Mouse (Mus musculus) macrophage (primary cell): ENCODE data around the gene Wfdc3. TPM values are rescaled to one million over a fixed set of nuclear protein-coding genes. Genes with fewer than 3 reads are reported as not detected.
A peak's percentile ranks its signal among the peaks of the same experiment; 100 is the strongest.

Experiments used
- H3K27ac ChIP-seq: fragments of 350-480 bp; formaldehyde crosslinking; 2 replicates; pipeline ENCODE4 v1.9.0; 2021
- H3K36me3 ChIP-seq: fragments of 350-480 bp; formaldehyde crosslinking; 2 replicates; pipeline ENCODE4 v1.9.0; 2021; ENCODE audit errors: inconsistent target
- H3K4me3 ChIP-seq: fragments of 350-480 bp; formaldehyde crosslinking; 2 replicates; pipeline ENCODE4 v1.9.0; 2021; ENCODE audit errors: inconsistent target
- H3K79me2 ChIP-seq: fragments of 350-480 bp; formaldehyde crosslinking; 2 replicates; pipeline ENCODE4 v1.9.0; 2021; ENCODE audit errors: inconsistent target
- WGBS: methylation state at CpG from one replicate; pipeline ENCODE4 v1.1.7; 2026; ENCODE audit warnings: inconsistent platforms; ENCODE audit not compliant: missing documents; 5-methylcytosine and 5-hydroxymethylcytosine counted together
- polyA plus RNA-seq: library from polyadenylated mRNA; stranded (reverse); fragments of 250-400 nt; gene quantifications from 3 replicates; pipeline ENCODE4 v1.2.4, GENCODE M21; 2018; ENCODE audit warnings: inconsistent platforms

The Wfdc3 gene
- polyA plus RNA-seq, 1 experiment from 2014 or later: not detected

DNA sequence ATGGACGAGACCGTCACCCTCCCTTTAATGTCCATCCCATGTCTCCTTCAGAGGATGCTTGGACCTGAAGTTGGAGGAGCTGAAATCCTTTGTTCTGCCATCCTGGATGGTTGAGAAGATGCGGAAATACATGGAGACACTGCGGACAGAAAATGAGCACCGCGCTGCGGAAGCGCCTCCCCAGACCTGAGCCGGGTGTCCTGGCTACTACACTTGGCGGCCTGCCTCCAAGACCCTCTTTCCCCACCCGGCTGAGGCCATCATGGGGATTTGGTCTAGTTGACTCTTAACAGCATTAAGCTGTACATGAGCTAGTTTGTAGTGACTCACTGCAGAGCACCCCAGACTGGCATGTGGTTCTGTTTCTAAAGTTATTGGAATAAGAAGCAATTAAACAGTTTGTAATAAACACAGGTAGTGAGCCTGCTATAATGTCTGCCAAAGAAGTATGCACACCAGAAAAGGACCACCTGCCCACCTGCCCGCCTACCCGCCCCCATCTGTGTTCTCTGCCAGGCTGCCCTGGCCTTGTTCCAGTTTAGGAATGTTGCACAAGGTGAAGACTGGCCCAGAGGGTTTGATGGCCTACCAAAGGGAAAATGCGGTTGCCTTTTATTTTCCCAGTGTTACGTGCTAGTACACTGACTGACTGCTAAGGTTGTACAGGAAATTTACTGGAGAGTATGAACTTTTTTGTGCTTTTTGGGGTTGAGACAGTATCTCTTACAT, 22.2 kb upstream of the Wfdc3 start:
- Histone ChIP-seq H3K79me2 (peaks cover 17% of the 10 kb centered on the region), H3K4me3 (no peak overlapping the region), H3K27ac (no peak overlapping the region), H3K36me3 (peaks cover 37% of the 10 kb centered on the region)
- WGBS: 94% methylated on average over 15 of the region's 15 CpGs

DNA sequence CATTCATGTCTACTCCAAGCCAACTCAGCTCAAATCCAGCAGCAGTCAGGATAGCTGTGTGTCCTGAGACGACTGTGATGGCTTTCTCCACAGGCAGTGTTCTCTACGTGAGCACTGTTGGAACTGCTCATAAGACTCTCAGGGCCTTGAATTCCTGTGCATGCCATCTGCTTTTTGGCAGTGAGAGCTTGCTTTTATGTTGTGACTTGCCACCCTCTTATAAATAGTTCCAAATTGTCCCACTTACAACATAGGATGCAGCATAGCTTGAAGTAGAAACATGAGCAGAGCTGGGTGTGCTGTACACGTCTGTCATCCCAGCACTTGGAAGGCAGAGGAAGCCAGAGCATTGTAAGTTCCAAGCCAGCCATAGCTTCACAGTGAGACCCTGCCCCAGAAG, 20.1 kb upstream of the Wfdc3 start:
- H3K27ac ChIP-seq: no peak overlapping the region

DNA sequence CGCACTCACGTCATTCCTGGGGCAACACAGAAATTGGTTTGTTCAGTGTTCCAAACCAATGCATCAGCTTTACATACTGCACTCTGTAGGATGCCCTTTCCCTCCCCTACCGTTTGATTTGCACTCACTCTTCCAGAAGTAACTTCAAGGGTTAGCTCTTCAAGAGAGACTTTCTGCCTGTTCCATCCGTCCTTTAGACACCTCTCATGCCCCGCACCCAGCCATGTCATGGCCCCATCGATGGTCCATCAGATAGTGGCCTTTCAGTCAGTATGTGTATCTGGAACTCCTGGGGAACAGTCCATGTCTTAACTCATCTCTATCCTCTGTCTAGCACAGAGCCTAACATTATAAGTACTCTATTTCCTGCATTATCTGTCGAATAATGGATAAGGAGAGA, 16.9 kb upstream of the Wfdc3 start:
- H3K79me2 ChIP-seq: no peaks in the 10 kb centered on the region
- no peak overlapping the region for H3K27ac ChIP-seq
- peaks cover 73% of the 10 kb centered on the region for H3K36me3 ChIP-seq
- WGBS: 95% methylated on average over 7 of the region's 7 CpGs
- no peak overlapping the region for H3K4me3 ChIP-seq

More for the DNA sequence above, 20.1 kb upstream of the Wfdc3 start:
- H3K4me3 ChIP-seq: no peak overlapping the region
- peaks cover 58% of the 10 kb centered on the region for H3K36me3 ChIP-seq
- peaks cover 10% of the 10 kb centered on the region for H3K79me2 ChIP-seq
- WGBS: 87% methylated on average over 3 of the region's 3 CpGs

DNA sequence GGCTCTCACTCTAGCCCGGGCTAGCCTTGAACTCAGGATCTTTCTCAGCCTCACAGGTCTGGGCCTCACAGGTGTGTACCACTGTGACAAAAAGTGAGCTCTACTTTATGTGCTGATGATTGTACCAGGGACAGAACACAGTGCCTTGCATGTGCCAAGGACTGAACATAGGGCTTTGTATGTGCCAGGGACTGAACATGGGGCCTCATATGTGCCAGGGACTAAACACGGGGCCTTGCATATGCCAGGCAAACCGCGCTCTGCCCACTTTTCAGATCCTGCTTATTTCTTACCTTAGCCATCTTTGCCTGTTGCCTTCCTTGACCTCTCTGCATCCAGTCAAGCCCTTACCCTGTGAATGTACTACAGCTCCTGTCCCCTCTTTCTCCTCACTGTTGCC, 16.2 kb upstream of the Wfdc3 start:
- H3K36me3 ChIP-seq: peaks cover 73% of the 10 kb centered on the region

DNA sequence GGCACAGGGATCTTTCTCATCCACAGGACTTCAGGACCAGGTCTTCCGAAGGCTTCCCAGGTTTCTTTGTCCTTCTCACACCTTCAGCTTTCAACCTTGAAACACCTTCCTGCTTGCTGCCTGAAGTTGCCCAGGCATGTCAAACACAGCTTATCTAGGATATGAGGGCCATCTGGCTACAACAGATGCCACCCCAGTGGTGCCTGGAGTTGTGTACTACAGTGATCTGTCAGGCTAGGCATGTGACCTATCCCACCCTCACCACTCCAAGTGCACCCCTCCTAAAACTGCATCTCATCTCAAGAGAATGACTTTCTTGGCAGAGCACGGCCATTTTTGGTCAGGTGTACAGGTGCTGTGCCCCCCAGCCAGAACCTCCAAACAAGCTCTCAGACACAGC, 15.8 kb upstream of the Wfdc3 start:
- Histone ChIP-seq H3K36me3 (peaks cover 76% of the 10 kb centered on the region), H3K4me3 (no peak overlapping the region), H3K79me2 (no peaks in the 10 kb centered on the region), H3K27ac (no peak overlapping the region)
- WGBS: 90% methylated on average over 2 of the region's 2 CpGs

More for the DNA sequence above, 16.2 kb upstream of the Wfdc3 start:
- Histone ChIP-seq H3K27ac (no peak overlapping the region), H3K79me2 (no peaks in the 10 kb centered on the region), H3K4me3 (no peak overlapping the region)
- WGBS: 84% methylated on average over 4 of the region's 4 CpGs

DNA sequence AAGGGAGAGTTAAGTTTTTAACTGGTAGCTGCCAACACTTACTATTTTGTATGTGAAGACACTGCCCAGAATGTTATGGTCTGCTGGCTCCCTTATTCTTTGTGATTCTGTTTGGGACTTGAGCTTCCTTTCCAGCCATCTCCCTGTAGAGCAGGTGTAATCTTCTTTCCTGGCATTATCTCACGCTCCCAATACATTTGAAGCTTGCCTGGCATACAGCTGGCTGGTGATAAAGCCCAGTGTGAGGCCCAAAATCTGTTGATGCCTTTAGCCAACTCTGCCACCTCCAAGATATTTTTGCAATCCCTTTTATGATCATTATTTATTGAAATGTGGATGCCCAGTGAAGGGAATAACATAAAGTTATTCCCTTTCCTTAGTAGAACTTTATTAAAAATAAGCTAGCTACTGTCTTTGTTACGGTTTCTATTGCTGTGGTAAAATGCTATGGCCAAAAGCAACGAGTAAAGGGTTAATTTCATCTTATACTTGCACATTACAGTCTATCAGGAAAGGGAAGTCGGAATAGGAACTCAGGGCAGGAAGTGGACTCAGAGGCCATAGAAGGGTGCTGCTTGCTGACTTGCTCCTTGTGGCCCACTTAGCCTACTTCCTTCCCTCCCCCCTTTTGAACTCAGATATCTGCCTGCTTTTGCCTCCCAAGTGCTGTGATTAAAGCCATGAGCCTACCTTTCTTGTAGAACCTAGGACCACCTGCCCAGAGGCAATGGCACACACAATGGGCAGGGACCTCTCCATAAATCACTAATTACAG, 14.5 kb upstream of the Wfdc3 start:
- Histone ChIP-seq H3K27ac (peak overlapping the region; percentile 68), H3K79me2 (no peaks in the 10 kb centered on the region), H3K4me3 (no peak overlapping the region), H3K36me3 (peaks cover 76% of the 10 kb centered on the region)
- 52% methylated on average over 4 of the region's 4 CpGs for WGBS

DNA sequence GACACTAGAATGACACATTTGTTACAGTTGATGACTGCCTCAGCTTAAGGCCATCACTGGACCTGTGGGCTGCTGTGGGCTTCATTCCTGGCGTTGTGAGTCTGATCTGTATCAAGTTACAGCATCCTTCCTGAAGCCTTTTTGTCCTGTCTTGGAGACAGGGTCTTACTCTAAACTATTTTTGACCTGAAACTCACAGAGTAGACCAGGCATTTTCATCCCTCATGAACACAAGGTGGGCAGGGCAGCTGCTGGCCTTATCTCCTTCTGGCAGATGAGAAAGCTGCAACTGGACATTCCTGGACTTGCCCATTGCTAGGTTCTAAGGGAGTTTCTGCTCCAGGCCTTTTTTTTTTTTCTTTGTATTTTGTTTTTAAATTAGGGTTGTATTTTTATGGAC, 13.0 kb upstream of the Wfdc3 start:
- Histone ChIP-seq H3K79me2 (no peaks in the 10 kb centered on the region), H3K36me3 (peaks cover 77% of the 10 kb centered on the region), H3K4me3 (no peak overlapping the region), H3K27ac (no peak overlapping the region)
- WGBS: 100% methylated on average over 1 of the region's 1 CpGs

DNA sequence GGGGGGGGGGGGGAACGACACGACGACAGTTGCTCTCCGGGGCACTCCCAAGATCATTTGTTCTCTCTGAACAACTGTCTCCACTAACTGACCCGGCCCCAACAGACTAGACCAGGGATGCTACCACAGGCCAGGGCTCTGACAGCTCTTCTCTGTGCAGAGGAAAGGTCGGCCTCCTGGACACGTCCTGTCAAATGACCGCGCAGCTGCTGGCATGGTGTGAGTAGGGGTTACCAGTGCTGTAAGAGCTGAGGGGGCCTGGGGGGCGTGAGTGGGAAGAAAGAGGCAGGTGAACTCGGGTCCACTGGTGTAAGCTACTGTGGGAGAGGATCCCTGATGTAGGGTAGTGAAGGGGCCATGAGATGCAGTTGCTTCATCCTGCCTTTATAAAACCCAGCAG, 12.1 kb upstream of the Wfdc3 start:
- no peak overlapping the region for H3K27ac ChIP-seq
- 91% methylated on average over 10 of the region's 11 CpGs for WGBS

DNA sequence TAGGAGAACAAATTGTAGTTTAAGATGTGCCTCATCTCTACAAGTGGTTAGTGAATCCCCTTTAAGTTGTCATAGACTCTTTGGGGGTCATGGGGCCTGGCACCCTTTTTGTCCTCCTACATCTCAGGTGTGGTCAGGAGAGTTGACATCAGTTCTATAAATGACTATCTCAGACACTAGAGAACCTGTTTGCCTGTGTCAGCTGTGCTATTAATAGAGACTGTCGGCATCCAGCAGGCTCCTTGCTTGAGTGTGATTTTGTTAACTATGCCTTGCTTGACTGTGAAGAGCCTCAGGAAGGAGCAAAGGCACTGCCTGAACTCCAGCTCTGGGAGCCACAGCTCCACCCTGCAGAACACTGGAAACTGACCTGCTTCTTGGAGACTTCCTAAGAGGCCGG, 9.1 kb upstream of the Wfdc3 start:
- H3K36me3 ChIP-seq: peaks cover 73% of the 10 kb centered on the region
- WGBS: 86% methylated on average over 2 of the region's 2 CpGs
- no peak overlapping the region for H3K27ac ChIP-seq
- peaks cover 15% of the 10 kb centered on the region for H3K79me2 ChIP-seq
- no peak overlapping the region for H3K4me3 ChIP-seq

More for the DNA sequence above, 12.1 kb upstream of the Wfdc3 start:
- Histone ChIP-seq H3K4me3 (no peak overlapping the region), H3K36me3 (peaks cover 71% of the 10 kb centered on the region), H3K79me2 (no peaks in the 10 kb centered on the region)

DNA sequence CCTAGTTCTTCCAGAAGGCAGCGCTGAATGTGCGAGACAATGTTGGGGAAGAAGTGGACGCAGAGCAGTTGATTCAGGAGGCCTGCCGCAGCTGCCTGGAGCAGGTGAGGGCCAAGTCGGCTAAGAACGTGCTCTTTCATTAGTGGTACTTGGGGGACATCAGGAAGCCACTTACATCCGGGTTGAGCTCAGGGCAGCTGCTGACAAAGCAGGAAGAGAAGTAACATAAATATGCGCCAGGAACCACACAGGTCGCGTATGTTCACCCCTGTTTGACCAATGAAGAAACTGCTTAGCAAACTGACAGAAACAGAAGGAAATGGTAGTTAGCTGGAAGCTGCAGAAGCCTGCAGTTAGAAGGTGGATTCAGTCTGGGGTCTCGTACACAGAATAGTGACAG, 8.4 kb upstream of the Wfdc3 start:
- Histone ChIP-seq H3K27ac (no peak overlapping the region), H3K36me3 (peaks cover 67% of the 10 kb centered on the region), H3K79me2 (peaks cover 21% of the 10 kb centered on the region), H3K4me3 (no peak overlapping the region)
- 25% methylated on average over 11 of the region's 11 CpGs for WGBS

DNA sequence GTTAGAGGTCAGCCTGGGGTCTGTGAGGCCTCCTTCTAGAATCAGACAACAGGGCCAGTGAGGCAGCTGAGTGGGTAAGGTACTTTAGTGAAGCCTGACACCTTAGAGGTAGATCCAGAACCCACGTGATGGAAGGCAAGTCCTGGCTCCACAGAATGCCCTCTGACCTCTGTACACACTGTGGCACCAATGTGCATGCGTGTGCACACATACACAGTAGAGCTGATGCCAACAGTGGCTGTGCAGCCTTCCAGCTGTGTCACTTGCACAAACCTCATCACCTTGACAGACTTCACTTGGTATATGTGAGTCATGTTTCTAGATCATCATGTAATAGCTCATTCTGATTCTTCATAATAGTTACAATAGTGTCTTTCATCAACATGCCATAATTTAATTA, 6.7 kb upstream of the Wfdc3 start:
- Histone ChIP-seq H3K4me3 (no peak overlapping the region), H3K79me2 (peaks cover 38% of the 10 kb centered on the region), H3K36me3 (peaks cover 65% of the 10 kb centered on the region), H3K27ac (no peak overlapping the region)
- 96% methylated on average over 2 of the region's 2 CpGs for WGBS

DNA sequence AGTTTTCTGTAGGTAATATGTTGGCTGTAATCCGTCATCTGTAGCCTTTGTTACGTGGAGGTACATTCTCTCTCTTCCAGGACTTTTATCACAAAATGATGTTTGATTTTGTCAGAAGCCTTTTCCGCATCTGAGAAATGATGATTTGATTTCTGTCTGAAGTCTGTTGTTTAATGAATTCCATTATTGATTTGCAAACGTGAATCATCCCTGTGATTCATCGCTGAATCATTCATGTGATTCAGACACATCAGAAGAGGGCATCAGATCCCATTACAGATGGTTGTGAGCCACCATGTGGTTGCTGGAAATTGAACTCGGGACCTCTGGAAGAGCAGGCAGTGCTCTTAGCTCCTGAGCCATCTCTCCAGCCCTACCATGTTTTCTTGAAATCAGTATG, 3.3 kb upstream of the Wfdc3 start:
- Histone ChIP-seq H3K79me2 (peaks cover 52% of the 10 kb centered on the region), H3K4me3 (no peak overlapping the region), H3K36me3 (peaks cover 39% of the 10 kb centered on the region; the same call in 1 of the 2 replicates), H3K27ac (no peak overlapping the region)
- WGBS: 93% methylated on average over 6 of the region's 6 CpGs

DNA sequence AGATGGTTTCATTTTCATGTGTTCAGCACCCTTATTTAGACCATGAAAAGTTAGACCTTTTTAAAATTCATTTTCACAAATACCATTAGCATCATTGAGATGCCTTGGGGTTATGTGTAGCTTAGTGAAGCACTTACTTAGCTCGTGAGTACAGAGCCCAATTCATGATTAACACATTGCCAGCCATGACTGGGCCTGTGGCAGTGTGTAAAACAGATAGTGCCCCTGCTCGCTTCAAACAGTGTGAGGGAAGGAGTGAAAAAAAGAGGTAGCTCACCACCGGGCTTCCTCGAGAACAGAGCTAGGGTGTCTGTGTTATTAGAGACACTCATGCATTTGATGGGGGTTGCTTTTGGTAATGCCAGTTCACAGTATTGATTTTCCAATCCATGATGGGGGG, 2.5 kb upstream of the Wfdc3 start:
- Histone ChIP-seq H3K4me3 (no peak overlapping the region), H3K27ac (no peak overlapping the region), H3K36me3 (peaks cover 39% of the 10 kb centered on the region; the same call in 1 of the 2 replicates), H3K79me2 (peaks cover 52% of the 10 kb centered on the region)
- 96% methylated on average over 4 of the region's 4 CpGs for WGBS

DNA sequence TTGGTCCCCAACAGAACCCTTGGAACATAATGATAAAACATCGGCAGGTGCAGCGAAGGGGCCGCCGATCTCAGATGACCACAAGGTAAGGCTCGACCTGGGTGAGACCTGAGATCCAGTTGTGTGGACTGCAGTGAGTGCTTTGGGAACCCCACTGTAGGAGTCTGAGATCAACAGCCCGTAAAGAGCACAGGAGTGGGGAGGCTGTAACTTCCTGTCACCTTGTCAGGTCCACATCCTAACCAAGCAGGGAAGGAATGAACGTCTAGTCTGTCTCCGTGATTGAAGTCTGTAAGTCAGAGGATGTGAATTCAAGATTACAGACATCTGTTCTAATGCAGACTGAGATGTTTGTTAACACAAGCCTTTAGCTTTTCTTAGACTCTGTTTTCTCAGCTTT, 962 bp upstream of the Wfdc3 start:
- WGBS: 40% methylated on average over 8 of the region's 8 CpGs
- Histone ChIP-seq H3K36me3 (peaks cover 31% of the 10 kb centered on the region; the same call in 1 of the 2 replicates), H3K79me2 (peaks cover 52% of the 10 kb centered on the region), H3K27ac (0 out of 2 replicates have a peak overlapping the region, but pooled peaks have one; percentile 43), H3K4me3 (peak overlapping the region; percentile 91)

DNA sequence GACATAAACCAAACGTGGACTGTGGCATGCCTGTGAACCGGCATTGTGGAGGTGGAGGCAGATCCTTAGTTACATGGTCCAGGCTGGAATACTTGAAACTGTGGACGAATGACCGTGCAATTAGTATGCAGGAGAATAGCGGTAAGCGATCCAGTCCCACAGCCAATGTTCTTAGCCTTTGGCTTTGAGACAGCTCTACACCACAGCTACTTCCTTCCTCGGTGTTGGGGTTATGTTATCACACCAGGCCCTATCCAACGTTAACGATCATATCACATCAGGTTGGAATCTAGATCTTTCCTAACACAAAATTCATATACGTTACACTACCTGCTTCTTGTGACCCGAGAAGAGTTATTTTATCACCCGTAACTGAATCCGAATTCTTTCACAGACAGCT, 744 bp downstream of the Wfdc3 start:
- H3K79me2 ChIP-seq: peaks cover 39% of the 10 kb centered on the region
- H3K4me3 ChIP-seq: peak overlapping the region; percentile 61
- WGBS: 14% methylated on average over 13 of the region's 13 CpGs
- H3K27ac ChIP-seq: no peak overlapping the region
- H3K36me3 ChIP-seq: peaks cover 18% of the 10 kb centered on the region; the same call in 1 of the 2 replicates
